Mouse (Mus musculus) heart, embryonic 10.5 days (tissue): ENCODE measurements at regions not wholly inside any gene's neighbourhood (a gene's known extent, or its start where the extent isn't known, plus 50 kb on each side); places are given as distances from the start of the nearest gene placed in this dataset.

Source experiments
- DNase-seq: peaks from one replicate; pipeline ENCODE4 v3.0.0-alpha.2; 2017; ENCODE audit warnings: low spot score
- H3K27ac ChIP-seq: fragments of 300-500 bp; sonication (generic); 2 replicates; pipeline ENCODE4 v1.5.1; 2016; ENCODE audit warnings: mild to moderate bottlenecking
- H3K27me3 ChIP-seq: fragments of 300-500 bp; sonication (generic); 2 replicates; pipeline ENCODE4 v1.6.1; 2016; ENCODE audit warnings: mild to moderate bottlenecking; ENCODE audit not compliant: poor library complexity, insufficient read depth, severe bottlenecking
- H3K36me3 ChIP-seq: fragments of 300-500 bp; sonication (generic); 2 replicates; pipeline ENCODE4 v1.6.1; 2016; ENCODE audit warnings: mild to moderate bottlenecking, moderate library complexity
- H3K4me1 ChIP-seq: fragments of 300-500 bp; sonication (generic); 2 replicates; pipeline ENCODE4 v1.6.1; 2016; ENCODE audit warnings: mild to moderate bottlenecking
- H3K4me3 ChIP-seq: fragments of 300-500 bp; sonication (generic); 2 replicates; pipeline ENCODE4 v1.5.1; 2016; ENCODE audit warnings: mild to moderate bottlenecking, moderate library complexity
- H3K9me3 ChIP-seq: fragments of 300-500 bp; sonication (generic); 2 replicates; pipeline ENCODE4 v1.6.1; 2016; ENCODE audit warnings: mild to moderate bottlenecking, moderate library complexity
- WGBS: fragments of 180-500 bp; shearing (Covaris S2); methylation state at CpG from one replicate; pipeline ENCODE4 v1.1.7; 2016; 5-methylcytosine and 5-hydroxymethylcytosine counted together

- no peak overlapping the region for H3K27ac ChIP-seq
- no peak for DNase-seq
- H3K27me3 ChIP-seq, result peaks cover 33% of the 10 kb centered on the region; the same call in 1 of the 2 replicates
- peaks cover 4% of the 10 kb centered on the region; the same call in 1 of the 2 replicates for H3K4me1 ChIP-seq
- no peaks in the 10 kb centered on the region for H3K9me3 ChIP-seq
- H3K4me3 ChIP-seq, result no peak overlapping the region
- 87% methylated on average over 5 of the region's 5 CpGs for WGBS
- H3K36me3 ChIP-seq, result no peaks in the 10 kb centered on the region
Measured at GRCm38 (mm10) chr15:50513036-50513435, 3371.7 kb upstream of the Gm7489 start.

- Histone ChIP-seq H3K4me1 (no peaks in the 10 kb centered on the region), H3K27me3 (no peaks in the 10 kb centered on the region), H3K4me3 (no peak overlapping the region), H3K27ac (no peak overlapping the region), H3K9me3 (no peaks in the 10 kb centered on the region), H3K36me3 (no peaks in the 10 kb centered on the region)
- DNase-seq, result no peak
- WGBS, result 71% methylated on average over 2 of the region's 2 CpGs
Measured at GRCm38 (mm10) chr15:50524841-50525240, 3359.9 kb upstream of the Gm7489 start.

- 80% methylated on average over 1 of the region's 1 CpGs for WGBS
- no peak overlapping the region for H3K4me3 ChIP-seq
- H3K36me3 ChIP-seq, result no peaks in the 10 kb centered on the region
- H3K4me1 ChIP-seq, result no peaks in the 10 kb centered on the region
- H3K27ac ChIP-seq, result no peak overlapping the region
- no peaks in the 10 kb centered on the region for H3K27me3 ChIP-seq
- 0 out of 2 replicates have a peak, but pooled peaks cover 6% of the 10 kb centered on the region for H3K9me3 ChIP-seq
- no peak for DNase-seq
Measured at GRCm38 (mm10) chr15:50534490-50534889, 3350.2 kb upstream of the Gm7489 start.

- no peak for DNase-seq
- WGBS, result 85% methylated on average over 3 of the region's 3 CpGs
Measured at GRCm38 (mm10) chr15:50563611-50564010, 3321.1 kb upstream of the Gm7489 start.

GRCm38 (mm10) chr15:50580811-50581210 is 3303.9 kb upstream of the Gm7489 start:
- Histone ChIP-seq H3K4me3 (no peak overlapping the region), H3K9me3 (no peaks in the 10 kb centered on the region), H3K27ac (no peak overlapping the region), H3K27me3 (no peaks in the 10 kb centered on the region), H3K36me3 (no peaks in the 10 kb centered on the region), H3K4me1 (no peaks in the 10 kb centered on the region)
- 61% methylated on average over 5 of the region's 5 CpGs for WGBS
- peak; percentile 77 for DNase-seq

More at GRCm38 (mm10) chr15:50563611-50564010, 3321.1 kb upstream of the Gm7489 start:
- H3K36me3 ChIP-seq, result no peaks in the 10 kb centered on the region
- no peaks in the 10 kb centered on the region for H3K27me3 ChIP-seq
- H3K9me3 ChIP-seq, result no peaks in the 10 kb centered on the region
- H3K4me1 ChIP-seq, result no peaks in the 10 kb centered on the region
- H3K27ac ChIP-seq, result no peak overlapping the region
- no peak overlapping the region for H3K4me3 ChIP-seq

GRCm38 (mm10) chr15:50583951-50584350 is 3300.8 kb upstream of the Gm7489 start:
- Histone ChIP-seq H3K27me3 (no peaks in the 10 kb centered on the region), H3K36me3 (no peaks in the 10 kb centered on the region), H3K4me1 (no peaks in the 10 kb centered on the region), H3K4me3 (no peak overlapping the region), H3K27ac (no peak overlapping the region), H3K9me3 (no peaks in the 10 kb centered on the region)
- no peak for DNase-seq

- H3K9me3 ChIP-seq, result no peaks in the 10 kb centered on the region
- H3K27ac ChIP-seq, result no peak overlapping the region
- 87% methylated on average over 6 of the region's 6 CpGs for WGBS
- H3K36me3 ChIP-seq, result no peaks in the 10 kb centered on the region
- no peak for DNase-seq
- no peaks in the 10 kb centered on the region for H3K27me3 ChIP-seq
- H3K4me1 ChIP-seq, result no peaks in the 10 kb centered on the region
- H3K4me3 ChIP-seq, result no peak overlapping the region
Measured at GRCm38 (mm10) chr15:50585496-50585895, 3299.2 kb upstream of the Gm7489 start.
